Mouse (Mus musculus) midbrain, embryonic 11.5 days (tissue): ENCODE data around the gene Spata32. TPM values are rescaled to one million over a fixed set of nuclear protein-coding genes. Genes with fewer than 3 reads are reported as not detected.

Experiments used
- ATAC-seq: fragments of 200-750 bp; cut with Nextera tagmentation; 2 replicates; pipeline ENCODE4 v1.8.0; 2017; ENCODE audit warnings: moderate TSS enrichment, moderate library complexity; ENCODE audit not compliant: low FRiP score
- DNase-seq: peaks from one replicate; pipeline ENCODE4 v3.0.0; 2015; ENCODE audit warnings: low spot score; ENCODE audit errors: missing footprints
- H3K27ac ChIP-seq: fragments of 300-500 bp; sonication (generic); 2 replicates; pipeline ENCODE4 v1.5.1; 2014; ENCODE audit warnings: low read depth, low read length
- H3K27me3 ChIP-seq: fragments of 300-500 bp; sonication (generic); 2 replicates; pipeline ENCODE4 v1.6.1; 2014; ENCODE audit warnings: mild to moderate bottlenecking, low read length, moderate library complexity, mixed read lengths; ENCODE audit not compliant: control insufficient read depth, insufficient read depth
- H3K36me3 ChIP-seq: fragments of 300-500 bp; sonication (generic); 2 replicates; pipeline ENCODE4 v1.6.1; 2014; ENCODE audit warnings: mild to moderate bottlenecking, low read length, moderate library complexity, mixed read lengths; ENCODE audit not compliant: control insufficient read depth, insufficient read depth
- H3K4me1 ChIP-seq: fragments of 300-500 bp; sonication (generic); 2 replicates; pipeline ENCODE4 v1.6.1; 2014; ENCODE audit warnings: low read length; ENCODE audit not compliant: control insufficient read depth, insufficient read depth
- H3K4me2 ChIP-seq: fragments of 300-500 bp; sonication (generic); 2 replicates; pipeline ENCODE4 v1.6.1; 2014; ENCODE audit warnings: mild to moderate bottlenecking, moderate library complexity
- H3K4me3 ChIP-seq: fragments of 300-500 bp; sonication (generic); 2 replicates; pipeline ENCODE4 v1.5.1; 2014; ENCODE audit warnings: low read depth, low read length
- H3K9ac ChIP-seq: fragments of 300-500 bp; sonication (generic); 2 replicates; pipeline ENCODE4 v1.6.1; 2014; ENCODE audit warnings: low read length
- H3K9me3 ChIP-seq: fragments of 300-500 bp; sonication (generic); 2 replicates; pipeline ENCODE4 v1.6.1; 2016; ENCODE audit warnings: low read length; ENCODE audit not compliant: control insufficient read depth
- WGBS: fragments of 180-500 bp; shearing (Covaris S2); extraction: QIAGEN DNeasy Blood & Tissue Kit; methylation state at CpG from one replicate; pipeline ENCODE4 v1.1.7; 2014; 5-methylcytosine and 5-hydroxymethylcytosine counted together
- polyA plus RNA-seq: library from polyadenylated mRNA; unstranded; fragments of >200 nt; fragmentation: Nextera tagmentation; extraction: Ambion mirVana; gene quantifications from 2 replicates; pipeline ENCODE4 v1.2.1, GENCODE M21; 2014

The Spata32 gene
- polyA plus RNA-seq, 1 experiment from 2014 or later: not detected

GRCm38 (mm10) chr11:103236431-103236830, 18.2 kb upstream of the Spata32 start:
- DNase-seq (no peak), ATAC-seq (no peak)
- Histone ChIP-seq H3K9me3 (no peaks in the 10 kb centered on the region), H3K27ac (no peak overlapping the region), H3K9ac (no peak overlapping the region), H3K4me3 (no peak overlapping the region), H3K27me3 (no peaks in the 10 kb centered on the region), H3K4me1 (no peaks in the 10 kb centered on the region), H3K4me2 (no peak overlapping the region), H3K36me3 (peaks cover 6% of the 10 kb centered on the region)
- 81% methylated on average over 6 of the region's 6 CpGs for WGBS

- no peak overlapping the region for H3K9ac ChIP-seq
- no peak overlapping the region for H3K27ac ChIP-seq
These were observed 17.5 kb upstream of the Spata32 start for GRCm38 (mm10) chr11:103235702-103236101.

GRCm38 (mm10) chr11:103234447-103234846, 16.2 kb upstream of the Spata32 start:
- Histone ChIP-seq H3K4me2 (no peak overlapping the region), H3K4me3 (no peak overlapping the region), H3K4me1 (no peaks in the 10 kb centered on the region), H3K36me3 (peaks cover 17% of the 10 kb centered on the region), H3K27me3 (no peaks in the 10 kb centered on the region), H3K9ac (no peak overlapping the region), H3K27ac (no peak overlapping the region), H3K9me3 (no peaks in the 10 kb centered on the region)
- ATAC-seq (no peak), DNase-seq (no peak)
- 74% methylated on average over 1 of the region's 1 CpGs for WGBS

More at GRCm38 (mm10) chr11:103235702-103236101, 17.5 kb upstream of the Spata32 start:
- H3K4me2 ChIP-seq: no peak overlapping the region
- H3K4me3 ChIP-seq: no peak overlapping the region
- H3K36me3 ChIP-seq: peaks cover 8% of the 10 kb centered on the region
- no peaks in the 10 kb centered on the region for H3K27me3 ChIP-seq
- WGBS: 72% methylated on average over 11 of the region's 11 CpGs
- DNase-seq: no peak
- no peaks in the 10 kb centered on the region for H3K4me1 ChIP-seq
- ATAC-seq: no peak
- H3K9me3 ChIP-seq: no peaks in the 10 kb centered on the region

- H3K36me3 ChIP-seq: peaks cover 15% of the 10 kb centered on the region
These were observed 14.7 kb upstream of the Spata32 start for GRCm38 (mm10) chr11:103232966-103233365.

GRCm38 (mm10) chr11:103231367-103231766, 13.1 kb upstream of the Spata32 start:
- no peak for ATAC-seq
- WGBS: 94% methylated on average over 7 of the region's 7 CpGs

More at GRCm38 (mm10) chr11:103232966-103233365, 14.7 kb upstream of the Spata32 start:
- H3K27me3 ChIP-seq: no peaks in the 10 kb centered on the region
- no peak overlapping the region for H3K4me2 ChIP-seq
- WGBS: 34% methylated on average over 7 of the region's 7 CpGs
- H3K9me3 ChIP-seq: no peaks in the 10 kb centered on the region
- peak; percentile 97 for DNase-seq
- no peak for ATAC-seq
- H3K4me1 ChIP-seq: no peaks in the 10 kb centered on the region
- no peak overlapping the region for H3K9ac ChIP-seq
- H3K4me3 ChIP-seq: no peak overlapping the region
- H3K27ac ChIP-seq: no peak overlapping the region

GRCm38 (mm10) chr11:103230626-103231025, 12.4 kb upstream of the Spata32 start:
- Histone ChIP-seq H3K4me2 (no peak overlapping the region), H3K36me3 (peaks cover 11% of the 10 kb centered on the region), H3K9me3 (no peaks in the 10 kb centered on the region), H3K27me3 (no peaks in the 10 kb centered on the region), H3K4me3 (no peak overlapping the region), H3K27ac (no peak overlapping the region), H3K4me1 (no peaks in the 10 kb centered on the region), H3K9ac (no peak overlapping the region)
- WGBS: 90% methylated on average over 19 of the region's 19 CpGs
- no peak for DNase-seq
- ATAC-seq: no peak

More at GRCm38 (mm10) chr11:103231367-103231766, 13.1 kb upstream of the Spata32 start:
- H3K9me3 ChIP-seq: no peaks in the 10 kb centered on the region
- no peaks in the 10 kb centered on the region for H3K4me1 ChIP-seq
- no peak overlapping the region for H3K27ac ChIP-seq
- no peak overlapping the region for H3K4me3 ChIP-seq
- H3K4me2 ChIP-seq: no peak overlapping the region
- H3K9ac ChIP-seq: no peak overlapping the region
- no peaks in the 10 kb centered on the region for H3K27me3 ChIP-seq
- DNase-seq: no peak
- H3K36me3 ChIP-seq: peaks cover 11% of the 10 kb centered on the region

GRCm38 (mm10) chr11:103229608-103230007, 11.4 kb upstream of the Spata32 start:
- WGBS: 90% methylated on average over 2 of the region's 2 CpGs
- Histone ChIP-seq H3K27ac (no peak overlapping the region), H3K36me3 (peaks cover 15% of the 10 kb centered on the region), H3K9me3 (no peaks in the 10 kb centered on the region), H3K4me3 (no peak overlapping the region), H3K9ac (no peak overlapping the region), H3K4me2 (no peak overlapping the region), H3K27me3 (no peaks in the 10 kb centered on the region), H3K4me1 (no peaks in the 10 kb centered on the region)
- ATAC-seq (no peak), DNase-seq (no peak)

GRCm38 (mm10) chr11:103223951-103224456, 5.8 kb upstream of the Spata32 start:
- H3K9ac ChIP-seq: no peak overlapping the region
- 68% methylated on average over 18 of the region's 18 CpGs for WGBS
- no peak for ATAC-seq
- H3K36me3 ChIP-seq: peaks cover 17% of the 10 kb centered on the region
- H3K4me2 ChIP-seq: no peak overlapping the region
- H3K27me3 ChIP-seq: no peaks in the 10 kb centered on the region
- H3K4me1 ChIP-seq: no peaks in the 10 kb centered on the region
- H3K4me3 ChIP-seq: no peak overlapping the region
- no peak for DNase-seq
- H3K9me3 ChIP-seq: no peaks in the 10 kb centered on the region
- H3K27ac ChIP-seq: no peak overlapping the region

- H3K4me3 ChIP-seq: no peak overlapping the region
- H3K9me3 ChIP-seq: no peaks in the 10 kb centered on the region
- WGBS: 93% methylated on average over 10 of the region's 10 CpGs
- H3K27ac ChIP-seq: no peak overlapping the region
- peaks cover under 1% of the 10 kb centered on the region; the same call in 1 of the 2 replicates for H3K4me1 ChIP-seq
- ATAC-seq: no peak
- peaks cover 17% of the 10 kb centered on the region for H3K36me3 ChIP-seq
- DNase-seq: no peak
- no peaks in the 10 kb centered on the region for H3K27me3 ChIP-seq
- no peak overlapping the region for H3K4me2 ChIP-seq
- H3K9ac ChIP-seq: no peak overlapping the region
These were observed 5.2 kb upstream of the Spata32 start for GRCm38 (mm10) chr11:103223444-103223843.
